Mouse (Mus musculus) lung, embryonic 14.5 days (tissue): ENCODE measurements around the gene Trim26. TPM values are rescaled to one million over a fixed set of nuclear protein-coding genes. Genes with fewer than 3 reads are reported as not detected.
A peak's percentile ranks its signal among the peaks of the same experiment; 100 is the strongest.

Source experiments
- ATAC-seq: fragments of 200-750 bp; cut with Nextera tagmentation; 2 replicates; pipeline ENCODE4 v1.8.0; 2017; ENCODE audit warnings: mild to moderate bottlenecking, moderate TSS enrichment, moderate library complexity; ENCODE audit not compliant: insufficient read depth
- DNase-seq: peaks from one replicate; pipeline ENCODE4 v3.0.0-alpha.2; 2015
- H3K27ac ChIP-seq: fragments of 300-500 bp; sonication (generic); 2 replicates; pipeline ENCODE4 v1.5.1; 2014; ENCODE audit warnings: low read depth, mild to moderate bottlenecking, moderate library complexity
- H3K27me3 ChIP-seq: fragments of 300-500 bp; sonication (generic); 2 replicates; pipeline ENCODE4 v1.6.1; 2014; ENCODE audit warnings: low read length, control low read depth; ENCODE audit not compliant: insufficient read depth
- H3K36me3 ChIP-seq: fragments of 300-500 bp; sonication (generic); 2 replicates; pipeline ENCODE4 v1.6.1; 2014; ENCODE audit warnings: control low read depth; ENCODE audit not compliant: insufficient read depth
- H3K4me1 ChIP-seq: fragments of 300-500 bp; sonication (generic); 2 replicates; pipeline ENCODE4 v1.6.1; 2014; ENCODE audit warnings: antibody characterized with exemption, control low read depth; ENCODE audit not compliant: insufficient read depth
- H3K4me2 ChIP-seq: fragments of 300-500 bp; sonication (generic); 2 replicates; pipeline ENCODE4 v1.6.1; 2014; ENCODE audit warnings: mild to moderate bottlenecking
- H3K4me3 ChIP-seq: fragments of 300-500 bp; sonication (generic); 2 replicates; pipeline ENCODE4 v1.5.1; 2014; ENCODE audit warnings: low read depth, low read length
- H3K9ac ChIP-seq: fragments of 300-500 bp; sonication (generic); 2 replicates; pipeline ENCODE4 v1.6.1; 2014
- H3K9me3 ChIP-seq: fragments of 300-500 bp; sonication (generic); 2 replicates; pipeline ENCODE4 v1.6.1; 2016; ENCODE audit warnings: low read depth, low read length, control low read depth
- CTCF ChIP-seq: IDR thresholded peaks from 2 replicates; pipeline ENCODE4 v1.5.1; 2016; ENCODE audit warnings: antibody characterized with exemption, low read depth
- WGBS: fragments of 180-500 bp; shearing (Covaris S2); extraction: QIAGEN DNeasy Blood & Tissue Kit; methylation state at CpG from one replicate; pipeline ENCODE4 v1.1.7; 2014; 5-methylcytosine and 5-hydroxymethylcytosine counted together
- polyA plus RNA-seq: library from polyadenylated mRNA; unstranded; fragments of >200 nt; fragmentation: Nextera tagmentation; extraction: Ambion mirVana; gene quantifications from 2 replicates; pipeline ENCODE4 v1.2.1, GENCODE M21; 2014

Gene Trim26
- polyA plus RNA-seq, 1 experiment from 2014 or later = 35.0 TPM

GRCm38 (mm10) chr17:36866719-36867527 is 30.0 kb downstream of the Trim26 start, which contains the start of gene Trim15:
Trim15 (minus strand) TSS chr17:36867210.
- Histone ChIP-seq H3K4me3 (peak within 1 kb of the TSS; percentile 8; the same call in 1 of the 2 replicates), H3K9ac (no peak within 1 kb of the TSS), H3K36me3 (no peaks in the 10 kb centered on the region), H3K27me3 (peaks cover 14% of the 10 kb centered on the region), H3K4me1 (no peaks in the 10 kb centered on the region), H3K27ac (no peak within 1 kb of the TSS), H3K4me2 (peak within 1 kb of the TSS; percentile 45), H3K9me3 (no peaks in the 10 kb centered on the region)
- ATAC-seq (peak; percentile 26; the same call in 1 of the 2 replicates), DNase-seq (peak; percentile 30)
- 8% methylated on average over 29 of the region's 29 CpGs for WGBS
- TF ChIP-seq CTCF = no peak

GRCm38 (mm10) chr17:36868836-36869235 is 31.9 kb downstream of the Trim26 start:
- no peaks in the 10 kb centered on the region for H3K9me3 ChIP-seq
- H3K9ac ChIP-seq = no peak overlapping the region
- 69% methylated on average over 2 of the region's 2 CpGs for WGBS
- no peak for DNase-seq
- no peak overlapping the region for H3K27ac ChIP-seq
- H3K36me3 ChIP-seq = no peaks in the 10 kb centered on the region
- no peak overlapping the region for H3K4me2 ChIP-seq
- ATAC-seq = no peak
- H3K4me1 ChIP-seq = no peaks in the 10 kb centered on the region
- no peak for TF ChIP-seq CTCF
- peaks cover 14% of the 10 kb centered on the region for H3K27me3 ChIP-seq
- no peak overlapping the region for H3K4me3 ChIP-seq

- WGBS = 80% methylated on average over 4 of the region's 4 CpGs
- peak within 1 kb of the TSS; percentile 2; the same call in 1 of the 2 replicates for H3K9ac ChIP-seq
- no peak within 1 kb of the TSS; the same call in 1 of the 2 replicates for H3K27ac ChIP-seq
Observed at GRCm38 (mm10) chr17:36869284-36869954, 32.5 kb downstream of the Trim26 start, which contains the start of gene Trim10. Trim10 (plus strand) TSS chr17:36869574.

GRCm38 (mm10) chr17:36869955-36870810 is 33.2 kb downstream of the Trim26 start:
- WGBS = 59% methylated on average over 25 of the region's 25 CpGs
- ATAC-seq (0 out of 2 replicates have a peak, but pooled peaks have one; percentile 36), DNase-seq (peak; percentile 58)
- Histone ChIP-seq H3K9me3 (no peaks in the 10 kb centered on the region), H3K9ac (peak overlapping the region; percentile 2; the same call in 1 of the 2 replicates), H3K27me3 (peaks cover 14% of the 10 kb centered on the region), H3K27ac (no peak overlapping the region; the same call in 1 of the 2 replicates), H3K36me3 (no peaks in the 10 kb centered on the region), H3K4me1 (no peaks in the 10 kb centered on the region), H3K4me2 (0 out of 2 replicates have a peak overlapping the region, but pooled peaks have one; percentile 0), H3K4me3 (peak overlapping the region; percentile 17; the same call in 1 of the 2 replicates)
- no peak for TF ChIP-seq CTCF

More at GRCm38 (mm10) chr17:36869284-36869954, 32.5 kb downstream of the Trim26 start, which contains the start of gene Trim10:
- Histone ChIP-seq H3K4me1 (no peaks in the 10 kb centered on the region), H3K4me2 (0 out of 2 replicates have a peak within 1 kb of the TSS, but pooled peaks have one; percentile 0), H3K9me3 (no peaks in the 10 kb centered on the region), H3K27me3 (peaks cover 14% of the 10 kb centered on the region), H3K36me3 (no peaks in the 10 kb centered on the region), H3K4me3 (peak within 1 kb of the TSS; percentile 17; the same call in 1 of the 2 replicates)
- ATAC-seq (peak; percentile 68; the same call in 1 of the 2 replicates), DNase-seq (no peak)
- TF ChIP-seq CTCF = no peak

GRCm38 (mm10) chr17:36874636-36875035 is 37.7 kb downstream of the Trim26 start:
- Histone ChIP-seq H3K27ac (no peak overlapping the region), H3K4me1 (no peaks in the 10 kb centered on the region), H3K9ac (no peak overlapping the region), H3K27me3 (no peaks in the 10 kb centered on the region), H3K9me3 (no peaks in the 10 kb centered on the region), H3K4me2 (no peak overlapping the region), H3K4me3 (no peak overlapping the region), H3K36me3 (no peaks in the 10 kb centered on the region)
- DNase-seq (peak; percentile 37), ATAC-seq (no peak)
- TF ChIP-seq CTCF = no peak
- 36% methylated on average over 4 of the region's 4 CpGs for WGBS

GRCm38 (mm10) chr17:36883350-36883749 is 46.4 kb downstream of the Trim26 start:
- WGBS = 41% methylated on average over 2 of the region's 2 CpGs
- Histone ChIP-seq H3K36me3 (no peaks in the 10 kb centered on the region), H3K27ac (no peak overlapping the region), H3K4me2 (no peak overlapping the region), H3K9ac (no peak overlapping the region), H3K4me1 (no peaks in the 10 kb centered on the region), H3K9me3 (no peaks in the 10 kb centered on the region), H3K27me3 (no peaks in the 10 kb centered on the region), H3K4me3 (no peak overlapping the region)
- no peak for ATAC-seq
- peak; percentile 32 for DNase-seq
- no peak for TF ChIP-seq CTCF
